Mouse (Mus musculus): ENCODE measurements around the gene Tspan11. TPM values are rescaled to one million over a fixed set of nuclear protein-coding genes. Genes with fewer than 3 reads are reported as not detected.

Gene Tspan11
- 7.5 and 7.6 TPM in 2 replicates for polyA plus RNA-seq (2015; fragmentation: Nextera tagmentation; extraction: Ambion mirVana)

DNA sequence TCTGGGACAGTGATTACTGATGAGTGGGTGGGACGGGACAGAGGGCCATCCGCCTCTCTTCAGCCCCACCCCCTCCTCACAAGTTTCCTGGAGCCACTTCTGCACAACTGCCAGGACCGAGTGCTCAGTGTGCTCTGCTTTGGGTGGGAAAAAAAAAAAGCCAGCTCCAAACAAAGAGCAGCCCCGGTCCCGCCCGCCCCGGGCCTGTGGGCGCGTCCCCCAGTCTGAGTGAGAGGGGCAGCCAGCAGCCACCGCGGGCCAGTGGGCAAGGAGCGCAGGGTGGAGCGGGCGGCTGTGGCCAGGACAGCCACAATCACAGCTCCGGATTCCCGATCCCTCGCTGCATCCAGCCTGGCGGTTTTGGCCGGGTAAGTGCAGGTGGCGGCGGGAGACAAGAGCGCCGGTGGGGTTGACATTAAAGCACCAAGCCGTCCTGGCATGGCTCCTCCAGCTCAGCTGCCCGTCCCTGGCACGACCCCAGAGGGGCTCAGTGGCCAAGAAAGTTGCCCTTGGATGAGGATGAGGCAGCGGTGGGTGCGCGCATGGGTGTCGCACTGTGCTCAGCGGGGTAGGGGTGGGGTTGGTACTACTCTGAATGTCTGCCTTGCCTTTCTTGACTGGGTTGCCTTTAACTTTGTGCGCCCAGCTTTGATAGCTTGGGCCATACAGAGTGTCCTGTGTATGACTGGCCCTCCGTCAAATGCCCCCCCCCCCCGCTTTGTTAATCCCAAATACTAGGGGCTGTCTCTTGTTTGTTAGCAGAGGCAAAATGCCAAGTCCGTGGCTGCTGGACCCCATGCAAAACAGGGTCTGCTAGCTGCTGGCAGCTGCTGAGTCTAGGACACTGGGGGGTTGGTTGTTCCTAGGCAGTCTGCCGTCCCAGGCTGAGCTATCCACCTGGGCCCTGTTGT is at the start of gene Tspan11:
Gene Tspan11, plus strand, starts transcription at position 79 of the 911 bp plus-strand sequence.
- H3K27ac ChIP-seq = peak within 1 kb of the TSS; percentile 37; the same call in 1 of the 2 replicates
- H3K4me1 ChIP-seq = peaks cover 31% of the 10 kb centered on the region
- H3K4me2 ChIP-seq = peak within 1 kb of the TSS; percentile 98
- H3K27me3 ChIP-seq = peaks cover 3% of the 10 kb centered on the region; the same call in 1 of the 2 replicates
- peak within 1 kb of the TSS; percentile 55 for H3K4me3 ChIP-seq (replicated peaks)
- H3K9me3 ChIP-seq (replicated peaks) = no peaks in the 10 kb centered on the region
- 2% methylated on average over 36 of the region's 36 CpGs for WGBS
- peak within 1 kb of the TSS; percentile 59 for H3K9ac ChIP-seq
- ATAC-seq (replicated peaks; ENCODE audit: low FRiP score) = peak; percentile 45
- H3K36me3 ChIP-seq = no peaks in the 10 kb centered on the region

DNA sequence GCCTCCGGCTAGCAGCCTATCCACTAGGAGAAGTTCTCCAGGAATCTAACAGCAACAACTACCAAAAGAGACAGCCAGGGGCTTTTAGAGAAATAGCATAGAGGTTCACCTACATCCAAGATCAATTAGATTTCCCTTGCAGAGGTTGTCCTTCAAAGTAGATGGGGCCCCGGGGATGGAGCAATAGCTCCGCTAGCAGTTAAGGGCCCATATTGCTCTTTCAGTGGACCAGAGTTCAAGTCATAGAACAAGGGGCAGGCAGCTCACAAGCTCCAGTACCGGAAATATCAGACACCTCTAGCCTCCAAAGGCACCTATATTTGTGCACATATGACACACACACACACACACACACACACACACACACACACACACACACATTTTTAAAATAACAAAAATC is 49.5 kb upstream of the Tspan11 start:
- ATAC-seq (replicated peaks; ENCODE audit: low FRiP score) = no peak
- no peak overlapping the region for H3K9ac ChIP-seq
- H3K9me3 ChIP-seq (replicated peaks) = no peaks in the 10 kb centered on the region

DNA sequence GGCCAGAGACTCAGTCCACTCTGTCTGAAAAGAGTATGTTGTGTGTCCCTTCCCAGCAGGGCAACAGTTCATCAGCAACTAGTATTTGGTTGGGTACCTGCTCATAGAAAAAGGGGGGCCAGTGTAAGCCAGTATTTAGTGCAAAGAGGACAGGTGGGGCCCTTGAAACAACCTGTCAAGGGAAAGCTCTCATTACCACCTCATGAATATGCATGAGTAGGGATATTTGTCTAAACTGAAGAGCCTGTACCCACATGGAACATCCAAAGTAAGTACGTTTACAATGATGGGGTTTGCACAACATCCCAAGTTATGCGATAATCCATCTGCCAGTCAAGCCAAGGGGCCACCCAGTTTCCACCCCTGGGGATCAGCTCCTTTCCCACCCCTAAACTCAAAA is 47.9 kb upstream of the Tspan11 start:
- no peak overlapping the region for H3K4me2 ChIP-seq
- H3K9ac ChIP-seq = no peak overlapping the region
- H3K4me1 ChIP-seq = no peaks in the 10 kb centered on the region
- no peak for ATAC-seq (replicated peaks; ENCODE audit: low FRiP score)
- H3K9me3 ChIP-seq (replicated peaks) = no peaks in the 10 kb centered on the region
- no peak overlapping the region for H3K27ac ChIP-seq
- H3K4me3 ChIP-seq (replicated peaks) = no peak overlapping the region
- H3K27me3 ChIP-seq = no peaks in the 10 kb centered on the region
- WGBS = 88% methylated on average over 2 of the region's 2 CpGs
- H3K36me3 ChIP-seq = no peaks in the 10 kb centered on the region

More for the DNA sequence above, 49.5 kb upstream of the Tspan11 start:
- no peaks in the 10 kb centered on the region for H3K36me3 ChIP-seq
- H3K4me3 ChIP-seq (replicated peaks) = no peak overlapping the region
- no peak overlapping the region for H3K27ac ChIP-seq
- no peaks in the 10 kb centered on the region for H3K27me3 ChIP-seq
- 90% methylated on average over 4 of the region's 4 CpGs for WGBS
- 0 out of 2 replicates have a peak, but pooled peaks cover 3% of the 10 kb centered on the region for H3K4me1 ChIP-seq
- H3K4me2 ChIP-seq = no peak overlapping the region

DNA sequence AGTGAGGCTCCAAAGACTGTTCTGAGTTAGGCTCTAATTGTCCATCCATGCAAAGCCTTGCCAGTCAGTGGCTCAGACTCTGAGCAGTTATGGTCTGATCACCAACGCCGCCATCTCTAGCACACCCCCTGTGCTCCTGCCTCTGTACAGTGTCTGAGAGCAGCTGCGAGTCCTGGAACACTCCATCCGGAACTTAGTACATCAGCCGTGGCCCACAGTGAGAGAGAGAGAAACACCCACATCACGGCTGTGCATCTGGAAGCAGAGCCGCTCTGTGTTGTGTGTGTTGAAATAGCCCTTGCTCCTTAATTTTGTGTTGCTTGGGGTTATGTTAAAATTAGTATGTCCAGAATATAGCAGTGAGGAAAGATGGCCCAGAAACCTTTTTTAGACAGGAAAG is 47.2 kb upstream of the Tspan11 start:
- Histone ChIP-seq H3K9ac (no peak overlapping the region), H3K27me3 (no peaks in the 10 kb centered on the region), H3K4me3 (replicated peaks) (no peak overlapping the region), H3K4me1 (no peaks in the 10 kb centered on the region), H3K4me2 (no peak overlapping the region), H3K9me3 (replicated peaks) (no peaks in the 10 kb centered on the region), H3K36me3 (no peaks in the 10 kb centered on the region), H3K27ac (no peak overlapping the region)
- ATAC-seq (replicated peaks; ENCODE audit: low FRiP score) = no peak
- WGBS = 67% methylated on average over 7 of the region's 7 CpGs

DNA sequence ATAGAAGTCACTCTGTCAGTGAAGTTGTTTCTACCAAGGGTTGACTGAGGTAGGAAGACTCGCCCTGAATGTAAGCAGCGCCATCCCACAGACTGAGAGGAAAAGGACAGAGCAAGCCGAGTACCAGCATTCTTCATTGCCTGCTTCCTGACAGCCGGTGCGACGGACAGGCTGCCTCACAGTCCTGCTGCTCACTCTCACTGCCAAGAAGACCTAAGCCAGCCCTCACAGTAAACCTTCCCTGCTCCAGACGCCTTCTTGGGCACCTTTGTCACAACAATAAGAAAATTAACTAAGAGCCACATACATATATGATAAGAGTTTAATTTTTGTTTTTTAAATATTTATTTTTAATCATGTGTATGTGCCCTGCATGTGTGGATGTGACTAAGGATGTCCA is 46.1 kb upstream of the Tspan11 start:
- H3K36me3 ChIP-seq = no peaks in the 10 kb centered on the region
- no peak for ATAC-seq (replicated peaks; ENCODE audit: low FRiP score)
- H3K27ac ChIP-seq = no peak overlapping the region
- H3K4me2 ChIP-seq = no peak overlapping the region
- no peaks in the 10 kb centered on the region for H3K4me1 ChIP-seq
- no peak overlapping the region for H3K9ac ChIP-seq
- no peaks in the 10 kb centered on the region for H3K9me3 ChIP-seq (replicated peaks)
- WGBS = 72% methylated on average over 7 of the region's 7 CpGs
- no peaks in the 10 kb centered on the region for H3K27me3 ChIP-seq
- H3K4me3 ChIP-seq (replicated peaks) = no peak overlapping the region

DNA sequence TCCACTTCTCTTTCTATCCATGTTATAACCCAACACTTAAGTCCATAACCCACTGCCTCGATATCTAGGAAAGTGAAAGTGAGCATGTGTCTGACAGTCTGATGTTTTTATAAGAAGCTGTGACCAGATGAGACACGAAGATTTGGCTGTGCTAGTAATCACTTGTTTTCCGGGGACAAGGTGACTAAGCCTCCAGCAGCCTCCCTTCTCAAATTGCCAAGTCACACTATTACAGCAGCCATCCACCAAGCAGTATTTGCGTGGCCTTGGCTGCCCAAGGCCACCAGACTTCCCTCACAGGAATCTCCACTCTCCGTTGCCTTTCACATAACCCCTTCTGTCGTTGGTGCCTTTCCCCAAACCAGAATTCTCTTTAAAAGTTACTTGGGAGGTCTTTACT is 40.9 kb upstream of the Tspan11 start:
- H3K9me3 ChIP-seq (replicated peaks) = no peaks in the 10 kb centered on the region
- WGBS = 68% methylated on average over 6 of the region's 6 CpGs
- H3K4me1 ChIP-seq = no peaks in the 10 kb centered on the region
- H3K4me2 ChIP-seq = no peak overlapping the region
- ATAC-seq (replicated peaks; ENCODE audit: low FRiP score) = no peak
- no peak overlapping the region for H3K4me3 ChIP-seq (replicated peaks)
- H3K27ac ChIP-seq = no peak overlapping the region
- no peak overlapping the region for H3K9ac ChIP-seq
- no peaks in the 10 kb centered on the region for H3K36me3 ChIP-seq
- no peaks in the 10 kb centered on the region for H3K27me3 ChIP-seq

DNA sequence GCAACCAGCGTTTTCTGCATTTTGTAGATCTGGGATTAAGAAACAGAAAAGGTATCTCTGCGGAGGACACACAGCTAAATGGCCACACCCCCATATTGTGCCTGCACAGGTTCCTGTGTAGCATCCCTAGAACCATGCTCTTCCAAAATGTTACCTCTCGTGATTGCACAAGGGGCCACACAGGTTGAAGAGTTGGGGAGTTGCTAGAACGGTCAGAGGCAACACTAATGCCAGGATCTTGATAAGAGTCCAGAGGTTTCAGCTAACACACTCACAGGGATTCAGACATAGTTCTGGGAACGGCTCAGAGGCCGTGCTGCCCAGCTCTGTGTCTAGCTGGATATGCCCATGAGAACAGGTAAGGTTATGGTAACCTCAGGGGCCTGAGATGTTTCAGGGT is 37.9 kb upstream of the Tspan11 start:
- Histone ChIP-seq H3K9me3 (replicated peaks) (no peaks in the 10 kb centered on the region), H3K9ac (no peak overlapping the region), H3K36me3 (no peaks in the 10 kb centered on the region), H3K27me3 (no peaks in the 10 kb centered on the region), H3K4me2 (no peak overlapping the region), H3K4me3 (replicated peaks) (no peak overlapping the region), H3K27ac (no peak overlapping the region), H3K4me1 (peaks cover 11% of the 10 kb centered on the region)
- 80% methylated on average over 6 of the region's 6 CpGs for WGBS
- ATAC-seq (replicated peaks; ENCODE audit: low FRiP score) = no peak

DNA sequence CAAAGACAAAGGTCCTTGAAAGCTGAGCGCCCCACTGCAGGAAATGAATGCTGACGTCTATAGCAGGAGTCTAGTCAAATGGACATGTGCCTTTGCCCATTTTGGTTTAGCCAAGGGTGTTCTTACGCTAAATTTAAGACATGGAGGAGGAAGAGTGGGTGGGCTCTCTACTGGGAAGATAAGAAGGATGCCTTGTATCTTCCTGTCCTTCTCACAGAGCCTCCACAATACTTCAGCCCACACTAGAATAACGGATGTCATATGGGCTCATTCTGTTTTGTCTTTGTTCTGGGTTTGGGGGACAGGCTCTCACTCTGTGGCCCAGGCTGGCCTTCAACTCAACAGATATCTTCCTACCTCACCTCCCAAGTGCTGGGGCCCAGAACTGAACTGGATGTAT is 35.8 kb upstream of the Tspan11 start:
- H3K9ac ChIP-seq = no peak overlapping the region
- H3K27ac ChIP-seq = no peak overlapping the region
- H3K9me3 ChIP-seq (replicated peaks) = no peaks in the 10 kb centered on the region
- no peak overlapping the region for H3K4me3 ChIP-seq (replicated peaks)
- WGBS = 92% methylated on average over 4 of the region's 4 CpGs
- H3K36me3 ChIP-seq = no peaks in the 10 kb centered on the region
- ATAC-seq (replicated peaks; ENCODE audit: low FRiP score) = no peak
- H3K4me1 ChIP-seq = peaks cover 14% of the 10 kb centered on the region
- H3K4me2 ChIP-seq = no peak overlapping the region
- no peaks in the 10 kb centered on the region for H3K27me3 ChIP-seq

DNA sequence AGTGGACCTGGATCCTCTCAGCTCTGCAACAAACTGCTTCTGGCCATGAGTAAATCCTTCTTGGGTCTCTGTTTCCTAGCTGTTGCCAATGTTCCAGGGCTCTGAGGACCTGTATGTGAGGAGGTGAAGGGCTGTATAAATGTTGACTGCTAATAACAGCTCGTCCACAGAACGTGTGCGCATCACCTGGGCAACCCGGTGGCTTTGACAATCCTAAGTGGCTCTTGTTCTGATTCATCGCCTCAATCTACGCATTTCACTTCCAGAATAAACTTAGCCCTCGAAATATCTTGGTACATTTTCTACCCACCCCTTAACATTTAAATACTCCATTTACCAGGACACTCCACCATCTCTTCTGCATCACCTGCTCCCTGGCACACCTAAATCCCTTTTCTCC is 34.1 kb upstream of the Tspan11 start:
- WGBS = 96% methylated on average over 7 of the region's 7 CpGs
- H3K9me3 ChIP-seq (replicated peaks) = no peaks in the 10 kb centered on the region
- no peak overlapping the region for H3K9ac ChIP-seq
- ATAC-seq (replicated peaks; ENCODE audit: low FRiP score) = no peak
- H3K27me3 ChIP-seq = no peaks in the 10 kb centered on the region
- H3K27ac ChIP-seq = no peak overlapping the region
- no peaks in the 10 kb centered on the region for H3K36me3 ChIP-seq
- H3K4me1 ChIP-seq = peaks cover 14% of the 10 kb centered on the region
- no peak overlapping the region for H3K4me2 ChIP-seq
- H3K4me3 ChIP-seq (replicated peaks) = no peak overlapping the region

DNA sequence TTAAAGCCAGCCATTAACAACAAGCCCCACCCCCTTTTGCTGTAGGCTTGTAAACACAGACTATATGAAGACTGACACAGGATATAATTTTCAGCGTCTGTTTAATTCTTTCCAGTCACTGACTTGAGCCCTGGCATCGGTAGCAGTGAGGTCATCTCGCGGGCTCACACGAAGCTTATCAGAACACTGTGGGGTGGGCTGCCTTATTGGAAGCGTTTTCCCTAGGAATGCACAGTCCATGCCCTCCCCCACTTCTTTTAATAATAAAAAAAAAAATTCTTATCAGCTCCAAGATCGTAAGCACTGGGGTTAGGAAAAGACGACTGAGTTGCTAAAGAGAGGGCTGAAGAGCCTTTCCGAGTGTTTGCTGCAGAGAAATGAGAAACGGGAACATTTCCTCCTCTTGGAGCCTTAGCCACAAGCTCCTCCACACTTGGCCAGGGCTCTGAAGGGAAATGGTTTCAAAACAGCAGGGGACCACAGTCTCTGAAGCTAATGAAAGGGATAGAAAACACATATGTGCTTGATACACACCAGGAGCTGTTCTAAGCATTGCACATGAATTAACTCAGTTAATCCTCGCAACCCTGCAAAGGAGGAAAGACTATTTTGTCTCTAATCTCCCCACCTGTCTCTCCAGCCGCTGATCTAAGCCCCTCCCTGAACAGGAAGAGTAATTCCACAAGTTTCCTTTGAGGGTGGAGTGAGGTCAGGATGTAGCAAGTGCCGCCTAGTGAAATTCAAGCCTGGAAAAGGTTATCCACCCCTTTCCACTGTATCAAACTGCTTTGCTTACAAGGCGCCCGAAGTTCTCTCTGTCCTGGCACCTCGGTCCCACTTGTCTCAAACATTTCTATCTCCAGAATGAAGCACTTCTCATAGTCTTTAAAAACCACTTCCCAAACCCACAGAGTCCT is 33.4 kb upstream of the Tspan11 start:
- H3K4me1 ChIP-seq = peaks cover 14% of the 10 kb centered on the region
- H3K9ac ChIP-seq = no peak overlapping the region
- peak overlapping the region; percentile 27 for H3K4me2 ChIP-seq
- ATAC-seq (replicated peaks; ENCODE audit: low FRiP score) = no peak
- no peaks in the 10 kb centered on the region for H3K9me3 ChIP-seq (replicated peaks)
- H3K27ac ChIP-seq = peak overlapping the region; percentile 15; the same call in 1 of the 2 replicates
- H3K27me3 ChIP-seq = no peaks in the 10 kb centered on the region
- 20% methylated on average over 16 of the region's 16 CpGs for WGBS
- no peaks in the 10 kb centered on the region for H3K36me3 ChIP-seq
- no peak overlapping the region for H3K4me3 ChIP-seq (replicated peaks)

DNA sequence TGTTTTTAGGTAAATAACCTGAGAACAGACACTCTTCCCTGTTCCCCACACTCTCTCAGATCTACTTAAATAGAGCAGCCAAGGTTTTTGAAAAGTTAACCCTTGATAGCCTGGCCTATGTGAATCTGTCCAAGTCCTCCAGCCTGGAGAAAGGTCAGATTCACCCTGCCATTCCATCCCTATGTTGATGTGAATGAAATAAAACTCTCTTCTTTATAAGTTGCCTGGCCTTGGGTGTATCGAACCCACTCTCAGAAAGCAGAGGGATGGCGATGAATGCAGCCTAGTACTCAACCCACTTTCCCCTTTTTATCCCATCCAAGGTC is 32.7 kb upstream of the Tspan11 start:
- H3K4me3 ChIP-seq (replicated peaks) = no peak overlapping the region
- no peak overlapping the region for H3K4me2 ChIP-seq
- no peaks in the 10 kb centered on the region for H3K9me3 ChIP-seq (replicated peaks)
- H3K4me1 ChIP-seq = peaks cover 14% of the 10 kb centered on the region
- no peak for ATAC-seq (replicated peaks; ENCODE audit: low FRiP score)
- H3K9ac ChIP-seq = no peak overlapping the region
- H3K36me3 ChIP-seq = no peaks in the 10 kb centered on the region
- no peaks in the 10 kb centered on the region for H3K27me3 ChIP-seq
- 91% methylated on average over 2 of the region's 2 CpGs for WGBS
- no peak overlapping the region for H3K27ac ChIP-seq

DNA sequence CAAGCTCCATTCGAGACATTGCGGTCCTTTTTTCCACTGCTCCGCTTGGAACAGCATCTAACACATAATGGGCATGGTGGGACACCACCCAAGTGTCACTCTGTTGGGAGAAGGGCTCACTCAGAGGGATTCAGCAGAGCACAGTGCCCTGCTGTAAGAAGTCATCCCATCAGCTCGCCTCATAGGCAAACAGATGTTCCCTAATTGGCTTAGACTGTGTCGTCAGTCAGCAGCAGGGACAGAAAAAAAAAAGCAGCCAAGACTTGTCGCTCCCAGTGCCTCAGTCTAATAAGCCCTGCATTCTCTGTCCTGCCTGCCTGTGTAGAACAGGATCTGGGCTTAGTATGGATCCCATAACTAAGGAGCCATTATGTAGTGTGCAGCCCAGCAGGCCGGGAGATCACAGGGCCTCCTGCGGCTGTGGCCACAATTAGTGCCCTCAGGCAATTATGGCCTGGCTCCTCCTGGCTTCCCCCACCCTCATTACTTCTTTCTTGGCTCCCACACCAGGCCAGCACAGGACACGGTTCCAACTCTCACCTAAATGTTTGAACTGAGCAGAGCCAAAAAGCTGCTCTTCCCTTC is 31.6 kb upstream of the Tspan11 start:
- Histone ChIP-seq H3K27ac (no peak overlapping the region), H3K36me3 (no peaks in the 10 kb centered on the region), H3K4me1 (peaks cover 14% of the 10 kb centered on the region), H3K27me3 (no peaks in the 10 kb centered on the region), H3K9ac (no peak overlapping the region), H3K9me3 (replicated peaks) (no peaks in the 10 kb centered on the region), H3K4me2 (no peak overlapping the region), H3K4me3 (replicated peaks) (no peak overlapping the region)
- ATAC-seq (replicated peaks; ENCODE audit: low FRiP score) = no peak
- WGBS = 52% methylated on average over 9 of the region's 9 CpGs

Data from kidney, embryonic 15.5 days (tissue).